Mouse (Mus musculus) heart, embryonic 16.5 days (tissue): ENCODE measurements at regions not wholly inside any gene's neighbourhood (a gene's known extent, or its start where the extent isn't known, plus 50 kb on each side); places are given as distances from the start of the nearest gene placed in this dataset.

Source experiments
- ATAC-seq: fragments of 200-750 bp; cut with Nextera tagmentation; replicated peaks from 2 replicates; pipeline ENCODE4 v1.8.0; 2017; ENCODE audit warnings: moderate number of reproducible peaks; ENCODE audit not compliant: insufficient read depth, low FRiP score; ENCODE audit errors: extremely low read depth
- H3K27ac ChIP-seq: fragments of 300-500 bp; sonication (generic); 2 replicates; pipeline ENCODE4 v1.5.1; 2014; ENCODE audit warnings: mild to moderate bottlenecking, low read length, control low read depth, moderate library complexity
- H3K27me3 ChIP-seq: fragments of 300-500 bp; sonication (generic); 2 replicates; pipeline ENCODE4 v1.6.1; 2014; ENCODE audit warnings: low read length, mixed read lengths; ENCODE audit not compliant: control insufficient read depth, insufficient read depth
- H3K36me3 ChIP-seq: fragments of 300-500 bp; sonication (generic); 2 replicates; pipeline ENCODE4 v1.6.1; 2014; ENCODE audit not compliant: control insufficient read depth, insufficient read depth
- H3K4me1 ChIP-seq: fragments of 300-500 bp; sonication (generic); 2 replicates; pipeline ENCODE4 v1.6.1; 2014; ENCODE audit warnings: low read length, mixed read lengths; ENCODE audit not compliant: control insufficient read depth, insufficient read depth
- H3K4me2 ChIP-seq: fragments of 300-500 bp; sonication (generic); 2 replicates; pipeline ENCODE4 v1.6.1; 2014; ENCODE audit warnings: low read depth, mild to moderate bottlenecking, control low read depth, low read length
- H3K4me3 ChIP-seq: fragments of 300-500 bp; sonication (generic); 2 replicates; pipeline ENCODE4 v1.5.1; 2014; ENCODE audit warnings: mild to moderate bottlenecking, control low read depth, low read length
- H3K9ac ChIP-seq: fragments of 300-500 bp; sonication (generic); 2 replicates; pipeline ENCODE4 v1.6.1; 2014; ENCODE audit warnings: low read length, control low read depth
- H3K9me3 ChIP-seq: fragments of 300-500 bp; sonication (generic); replicated peaks from 2 replicates; pipeline ENCODE4 v1.6.1; 2016; ENCODE audit warnings: low read length; ENCODE audit not compliant: control insufficient read depth
- WGBS: fragments of 180-500 bp; shearing (Covaris S2); extraction: QIAGEN DNeasy Blood & Tissue Kit; methylation state at CpG from one replicate; pipeline ENCODE4 v1.1.7; 2014; 5-methylcytosine and 5-hydroxymethylcytosine counted together

- Histone ChIP-seq H3K27me3 (no peaks in the 10 kb centered on the region), H3K36me3 (no peaks in the 10 kb centered on the region), H3K4me1 (no peaks in the 10 kb centered on the region), H3K4me2 (no peak overlapping the region), H3K9ac (no peak overlapping the region), H3K4me3 (no peak overlapping the region), H3K9me3 (peaks cover 4% of the 10 kb centered on the region), H3K27ac (no peak overlapping the region)
- 85% methylated on average over 3 of the region's 3 CpGs for WGBS
- no peak for ATAC-seq
Observed at GRCm38 (mm10) chr12:71606366-71606765, 224.5 kb upstream of the Daam1 start.

GRCm38 (mm10) chr12:71607966-71608365 lies 222.9 kb upstream of the Daam1 start:
- H3K4me2 ChIP-seq: no peak overlapping the region
- H3K27ac ChIP-seq: no peak overlapping the region
- no peak overlapping the region for H3K9ac ChIP-seq
- H3K36me3 ChIP-seq: no peaks in the 10 kb centered on the region
- no peak for ATAC-seq
- no peaks in the 10 kb centered on the region for H3K27me3 ChIP-seq
- H3K9me3 ChIP-seq: peaks cover 4% of the 10 kb centered on the region
- 92% methylated on average over 4 of the region's 4 CpGs for WGBS
- H3K4me3 ChIP-seq: no peak overlapping the region
- H3K4me1 ChIP-seq: no peaks in the 10 kb centered on the region

GRCm38 (mm10) chr12:71613326-71613725 lies 217.6 kb upstream of the Daam1 start:
- 61% methylated on average over 8 of the region's 8 CpGs for WGBS
- Histone ChIP-seq H3K36me3 (no peaks in the 10 kb centered on the region), H3K4me2 (no peak overlapping the region), H3K9ac (no peak overlapping the region), H3K4me3 (no peak overlapping the region), H3K27me3 (no peaks in the 10 kb centered on the region), H3K9me3 (peaks cover 4% of the 10 kb centered on the region), H3K4me1 (peaks cover 7% of the 10 kb centered on the region; the same call in 1 of the 2 replicates), H3K27ac (no peak overlapping the region)
- no peak for ATAC-seq

- Histone ChIP-seq H3K9ac (no peak overlapping the region), H3K36me3 (no peaks in the 10 kb centered on the region), H3K4me1 (peaks cover 7% of the 10 kb centered on the region; the same call in 1 of the 2 replicates), H3K27me3 (no peaks in the 10 kb centered on the region), H3K9me3 (peaks cover 4% of the 10 kb centered on the region), H3K27ac (no peak overlapping the region), H3K4me3 (no peak overlapping the region), H3K4me2 (no peak overlapping the region)
- ATAC-seq: no peak
- WGBS: 81% methylated on average over 2 of the region's 2 CpGs
Observed at GRCm38 (mm10) chr12:71614945-71615344, 215.9 kb upstream of the Daam1 start.

GRCm38 (mm10) chr12:71615383-71615782 lies 215.5 kb upstream of the Daam1 start:
- H3K4me2 ChIP-seq: no peak overlapping the region
- WGBS: 61% methylated on average over 2 of the region's 2 CpGs
- ATAC-seq: no peak

GRCm38 (mm10) chr12:71616121-71616520 lies 214.8 kb upstream of the Daam1 start:
- ATAC-seq: peak; percentile 60

More at GRCm38 (mm10) chr12:71615383-71615782, 215.5 kb upstream of the Daam1 start:
- no peak overlapping the region for H3K27ac ChIP-seq
- H3K27me3 ChIP-seq: no peaks in the 10 kb centered on the region
- no peak overlapping the region for H3K9ac ChIP-seq
- H3K4me1 ChIP-seq: peaks cover 7% of the 10 kb centered on the region; the same call in 1 of the 2 replicates
- H3K36me3 ChIP-seq: no peaks in the 10 kb centered on the region
- no peaks in the 10 kb centered on the region for H3K9me3 ChIP-seq
- H3K4me3 ChIP-seq: no peak overlapping the region

GRCm38 (mm10) chr12:71618466-71618865 lies 212.4 kb upstream of the Daam1 start:
- peaks cover 7% of the 10 kb centered on the region; the same call in 1 of the 2 replicates for H3K4me1 ChIP-seq
- ATAC-seq: no peak
- H3K36me3 ChIP-seq: no peaks in the 10 kb centered on the region
- no peak overlapping the region for H3K27ac ChIP-seq
- H3K27me3 ChIP-seq: no peaks in the 10 kb centered on the region
- no peak overlapping the region for H3K4me3 ChIP-seq
- H3K9ac ChIP-seq: no peak overlapping the region
- H3K9me3 ChIP-seq: no peaks in the 10 kb centered on the region
- no peak overlapping the region for H3K4me2 ChIP-seq
- 59% methylated on average over 6 of the region's 6 CpGs for WGBS

More at GRCm38 (mm10) chr12:71616121-71616520, 214.8 kb upstream of the Daam1 start:
- Histone ChIP-seq H3K9ac (no peak overlapping the region), H3K27ac (peak overlapping the region; percentile 46; the same call in 1 of the 2 replicates), H3K9me3 (no peaks in the 10 kb centered on the region), H3K4me3 (no peak overlapping the region), H3K4me2 (no peak overlapping the region), H3K4me1 (peaks cover 7% of the 10 kb centered on the region; the same call in 1 of the 2 replicates), H3K27me3 (no peaks in the 10 kb centered on the region), H3K36me3 (no peaks in the 10 kb centered on the region)
- WGBS: 52% methylated on average over 4 of the region's 4 CpGs

- Histone ChIP-seq H3K27me3 (no peaks in the 10 kb centered on the region), H3K9ac (no peak overlapping the region), H3K4me1 (peaks cover 8% of the 10 kb centered on the region), H3K4me3 (no peak overlapping the region), H3K36me3 (no peaks in the 10 kb centered on the region), H3K4me2 (no peak overlapping the region), H3K9me3 (no peaks in the 10 kb centered on the region), H3K27ac (no peak overlapping the region)
- no peak for ATAC-seq
- WGBS: 79% methylated on average over 8 of the region's 8 CpGs
Observed at GRCm38 (mm10) chr12:71618956-71619355, 211.9 kb upstream of the Daam1 start.

GRCm38 (mm10) chr12:71619561-71619960 lies 211.3 kb upstream of the Daam1 start:
- WGBS: 56% methylated on average over 4 of the region's 4 CpGs
- no peak for ATAC-seq
- H3K36me3 ChIP-seq: no peaks in the 10 kb centered on the region

More at GRCm38 (mm10) chr12:71619561-71619960, 211.3 kb upstream of the Daam1 start:
- Histone ChIP-seq H3K4me3 (no peak overlapping the region), H3K9ac (no peak overlapping the region), H3K27ac (no peak overlapping the region), H3K27me3 (no peaks in the 10 kb centered on the region), H3K9me3 (no peaks in the 10 kb centered on the region), H3K4me2 (no peak overlapping the region), H3K4me1 (peaks cover 13% of the 10 kb centered on the region)
